11 mouse cellular contexts compared by ENCODE assay signal in genomic region chr7:118848796-118849195, GRCm38 (mm10). TPM values are rescaled to one million over a fixed set of nuclear protein-coding genes. Genes with fewer than 3 reads are reported as not detected.
A peak's percentile ranks its signal among the peaks of the same experiment; 100 is the strongest.
DNase-seq lines count a peak whose midpoint lies in the region; ATAC-seq and TF ChIP-seq lines count a peak whose summit lies in the region.
"Had no signal": no experiment of that assay in that cellular context is flagged by ENCODE, and none has a peak within 500 bp of the region (broad histone marks: within the 10 kb centered on the region; RNA-seq: fewer than 3 reads in every experiment).

No protein-coding gene starts in this region.

- H3K4me2 ChIP-seq in heart, embryonic 12.5 days = no peak overlapping the region
- no peak overlapping the region for H3K4me2 ChIP-seq in kidney, embryonic 16.5 days (replicated peaks; ENCODE audit: low read depth, low read length)
- H3K4me2 ChIP-seq in stomach, embryonic 14.5 days (replicated peaks; ENCODE audit: low read depth, low read length) = no peak overlapping the region
- H3K4me2 ChIP-seq in liver, postnatal 0 days (ENCODE audit: low read depth, low read length) = no peak overlapping the region
- H3K4me2 ChIP-seq: neural tube, embryonic 13.5 days had no signal

- H3K36me3 ChIP-seq in heart, embryonic 12.5 days = peaks cover 93% of the 10 kb centered on the region
- H3K36me3 ChIP-seq in kidney, embryonic 16.5 days (ENCODE audit: insufficient read depth, low read length) = peaks cover 83% of the 10 kb centered on the region
- H3K36me3 ChIP-seq in stomach, embryonic 14.5 days (ENCODE audit: control insufficient read depth, insufficient read depth, low read length) = peaks cover 83% of the 10 kb centered on the region
- H3K36me3 ChIP-seq in liver, postnatal 0 days (replicated peaks; ENCODE audit: insufficient read depth, low read length) = peaks cover 69% of the 10 kb centered on the region

- peak overlapping the region; percentile 80 for H3K27ac ChIP-seq in heart, embryonic 12.5 days (ENCODE audit: poor library complexity, severe bottlenecking)
- peak overlapping the region; percentile 81 for H3K27ac ChIP-seq in kidney, embryonic 16.5 days (ENCODE audit: low read length)
- peak overlapping the region; percentile 63; the same call in 1 of the 2 replicates for H3K27ac ChIP-seq in stomach, embryonic 14.5 days (ENCODE audit: low read length)
- H3K27ac ChIP-seq in layer of hippocampus, adult 2 months = no peak overlapping the region
- no peak overlapping the region for H3K27ac ChIP-seq in liver, postnatal 0 days (ENCODE audit: low read depth)
- H3K27ac ChIP-seq: liver, embryonic 14.5 days; neural tube, embryonic 13.5 days had no signal

- no peak for DNase-seq in heart, adult 9 months (ENCODE audit: low spot score in 2 of 2)
- DNase-seq in embryo, embryonic 10.5 days (ENCODE audit: low spot score) = peak; percentile 13
- no peak for DNase-seq in layer of hippocampus, adult 2 months (ENCODE audit: low spot score in 2 of 2)
- no peak for DNase-seq in liver, postnatal 0 days
- DNase-seq: thymus, adult 2 months had no signal

- H3K9ac ChIP-seq in heart, embryonic 12.5 days = no peak overlapping the region
- H3K9ac ChIP-seq in kidney, embryonic 16.5 days (replicated peaks; ENCODE audit: low read length) = no peak overlapping the region
- no peak overlapping the region for H3K9ac ChIP-seq in stomach, embryonic 14.5 days (replicated peaks; ENCODE audit: low read depth, low read length)
- no peak overlapping the region; the same call in 1 of the 2 replicates for H3K9ac ChIP-seq in liver, postnatal 0 days (replicated peaks)
- H3K9ac ChIP-seq: liver, embryonic 14.5 days; neural tube, embryonic 13.5 days had no signal

- WGBS in heart, embryonic 12.5 days = 45% methylated on average over 10 of the region's 10 CpGs
- 73% methylated on average over 10 of the region's 10 CpGs for WGBS in kidney, embryonic 16.5 days
- 56% methylated on average over 10 of the region's 10 CpGs for WGBS in stomach, embryonic 14.5 days
- 62% methylated on average over 10 of the region's 10 CpGs for WGBS in liver, postnatal 0 days (ENCODE audit: insufficient replicate concordance)

- H3K9me3 ChIP-seq in heart, embryonic 12.5 days (replicated peaks) = no peaks in the 10 kb centered on the region
- no peaks in the 10 kb centered on the region for H3K9me3 ChIP-seq in kidney, embryonic 16.5 days (ENCODE audit: low read length)
- no peaks in the 10 kb centered on the region for H3K9me3 ChIP-seq in stomach, embryonic 14.5 days (ENCODE audit: control insufficient read depth, low read depth, low read length)
- H3K9me3 ChIP-seq in liver, postnatal 0 days (ENCODE audit: low read length) = no peaks in the 10 kb centered on the region
- H3K9me3 ChIP-seq: neural tube, embryonic 13.5 days had no signal

- no peak overlapping the region for H3K4me3 ChIP-seq in heart, embryonic 12.5 days
- H3K4me3 ChIP-seq in kidney, embryonic 16.5 days (ENCODE audit: low read length) = no peak overlapping the region
- no peak overlapping the region for H3K4me3 ChIP-seq in stomach, embryonic 14.5 days (ENCODE audit: low read depth, low read length)
- H3K4me3 ChIP-seq in layer of hippocampus, adult 2 months = no peak overlapping the region
- H3K4me3 ChIP-seq in liver, postnatal 0 days (ENCODE audit: low read depth, low read length) = no peak overlapping the region
- H3K4me3 ChIP-seq: neural tube, embryonic 13.5 days had no signal

- no peak for TF ChIP-seq EP300 in liver, postnatal 0 days (IDR thresholded peaks at IDR 0.05; ENCODE audit: low read depth)

- TF ChIP-seq CTCF in layer of hippocampus, adult 2 months (conservative IDR thresholded peaks at IDR 0.05) = no peak
- TF ChIP-seq CTCF in liver, postnatal 0 days (IDR thresholded peaks at IDR 0.05; ENCODE audit: low read depth) = no peak

- ATAC-seq in heart, embryonic 12.5 days (ENCODE audit: insufficient number of reproducible peaks, low FRiP score) = 0 out of 2 replicates have a peak, but pooled peaks have one; percentile 24
- ATAC-seq in kidney, embryonic 16.5 days (ENCODE audit: low FRiP score, low TSS enrichment) = 0 out of 2 replicates have a peak, but pooled peaks have one; percentile 25
- peak; percentile 75 for ATAC-seq in stomach, embryonic 14.5 days (ENCODE audit: insufficient number of reproducible peaks, insufficient read depth, low FRiP score, low read depth)
- ATAC-seq in megakaryocyte progenitor cell, adult 5-6 weeks (replicated peaks; ENCODE audit: poor library complexity) = no peak
- no peak for ATAC-seq in liver, postnatal 0 days

- peaks cover 39% of the 10 kb centered on the region for H3K4me1 ChIP-seq in heart, embryonic 12.5 days (replicated peaks)
- peaks cover 7% of the 10 kb centered on the region for H3K4me1 ChIP-seq in kidney, embryonic 16.5 days (ENCODE audit: insufficient read depth, low read length)
- H3K4me1 ChIP-seq in stomach, embryonic 14.5 days (ENCODE audit: control insufficient read depth, insufficient read depth, low read length) = peaks cover 4% of the 10 kb centered on the region; the same call in 1 of the 2 replicates
- H3K4me1 ChIP-seq in liver, postnatal 0 days (ENCODE audit: insufficient read depth) = no peaks in the 10 kb centered on the region

- H3K27me3 ChIP-seq in heart, embryonic 12.5 days (replicated peaks) = no peaks in the 10 kb centered on the region
- no peaks in the 10 kb centered on the region for H3K27me3 ChIP-seq in kidney, embryonic 16.5 days (ENCODE audit: insufficient read depth, low read length)
- H3K27me3 ChIP-seq in stomach, embryonic 14.5 days (ENCODE audit: control insufficient read depth, insufficient read depth, low read length) = no peaks in the 10 kb centered on the region
- H3K27me3 ChIP-seq in liver, postnatal 0 days (ENCODE audit: insufficient read depth, low read length) = no peaks in the 10 kb centered on the region
- H3K27me3 ChIP-seq: neural tube, embryonic 13.5 days had no signal

RNA-seq across cellular contexts. Expression of gene Iqck, which starts 6.8 kb away (rescaled TPM):
- polyA plus RNA-seq in heart, embryonic 12.5 days (2016; fragmentation: Nextera tagmentation; extraction: Ambion mirVana) = 1.1 and 1.5 TPM in 2 replicates
- polyA plus RNA-seq in kidney, embryonic 16.5 days (2015; fragmentation: Nextera tagmentation; extraction: Ambion mirVana) = 3.0 and 3.1 TPM in 2 replicates
- polyA plus RNA-seq in stomach, embryonic 14.5 days (2014; fragmentation: Nextera tagmentation; extraction: Ambion mirVana) = 2.0 and 3.3 TPM in 2 replicates
- 0.07 and 1.2 TPM in 2 replicates for total RNA-seq in megakaryocyte progenitor cell, adult 5-6 weeks (2015)
- total RNA-seq in megakaryocyte progenitor cell, adult 5-6 weeks (2017) = 1.2 and 2.5 TPM in 2 replicates
- total RNA-seq in layer of hippocampus, adult 2 months (2021) = 1 to 10 TPM; 4.9 to 5.4 TPM
- 0.27 and 0.39 TPM in 2 replicates for polyA plus RNA-seq in liver, postnatal 0 days (2015; fragmentation: Nextera tagmentation; extraction: Ambion mirVana)

RNA-seq across cellular contexts. Expression of gene Knop1, which starts 7.3 kb away (rescaled TPM):
- 63.5 and 65.6 TPM in 2 replicates for polyA plus RNA-seq in heart, embryonic 12.5 days (2016; fragmentation: Nextera tagmentation; extraction: Ambion mirVana)
- 95.7 and 113 TPM in 2 replicates for polyA plus RNA-seq in kidney, embryonic 16.5 days (2015; fragmentation: Nextera tagmentation; extraction: Ambion mirVana)
- polyA plus RNA-seq in stomach, embryonic 14.5 days (2014; fragmentation: Nextera tagmentation; extraction: Ambion mirVana) = 108 and 112 TPM in 2 replicates
- 27.4 and 29.7 TPM in 2 replicates for total RNA-seq in megakaryocyte progenitor cell, adult 5-6 weeks (2015)
- 40.2 and 52.3 TPM in 2 replicates for total RNA-seq in megakaryocyte progenitor cell, adult 5-6 weeks (2017)
- 10 to 100 TPM; 24.3 to 26.6 TPM for total RNA-seq in layer of hippocampus, adult 2 months (2021)
- polyA plus RNA-seq in liver, postnatal 0 days (2015; fragmentation: Nextera tagmentation; extraction: Ambion mirVana) = 29.9 and 31.5 TPM in 2 replicates

Comparison
In these comparisons a context has a peak if more than half of its experiments do, and no peak if none do; other contexts are left out.
1. ATAC-seq: peak in heart, embryonic 12.5 days (single experiment), kidney, embryonic 16.5 days (single experiment) and stomach, embryonic 14.5 days (single experiment); none in megakaryocyte progenitor cell, adult 5-6 weeks (single experiment) and liver, postnatal 0 days (single experiment).
2. H3K27ac ChIP-seq: peak in heart, embryonic 12.5 days (single experiment), kidney, embryonic 16.5 days (single experiment) and stomach, embryonic 14.5 days (single experiment); none in layer of hippocampus, adult 2 months (single experiment) and liver, postnatal 0 days (single experiment).